Mouse (Mus musculus) spleen, adult 2 months (tissue): ENCODE results near the gene Itsn1.

Experiments used
- CTCF ChIP-seq: fragments of 200-500 bp; IDR thresholded peaks from 2 replicates; pipeline ENCODE4 v1.5.1; 2011; ENCODE audit warnings: mild to moderate bottlenecking, inconsistent platforms; ENCODE audit not compliant: insufficient read depth, insufficient read length, insufficient replicate concordance; ENCODE audit errors: extremely low read depth
- POLR2A ChIP-seq: fragments of 200-500 bp; IDR thresholded peaks from 2 replicates; pipeline ENCODE4 v1.6.1; 2011; ENCODE audit warnings: low read depth, low read length, inconsistent platforms

GRCm38 (mm10) chr16:91835790-91836189 lies 106.7 kb downstream of the Itsn1 start:
- TF ChIP-seq CTCF, result no peak
- no peak for TF ChIP-seq POLR2A
